ENCODE assay signal across 17 mouse cellular contexts in the genomic region with DNA sequence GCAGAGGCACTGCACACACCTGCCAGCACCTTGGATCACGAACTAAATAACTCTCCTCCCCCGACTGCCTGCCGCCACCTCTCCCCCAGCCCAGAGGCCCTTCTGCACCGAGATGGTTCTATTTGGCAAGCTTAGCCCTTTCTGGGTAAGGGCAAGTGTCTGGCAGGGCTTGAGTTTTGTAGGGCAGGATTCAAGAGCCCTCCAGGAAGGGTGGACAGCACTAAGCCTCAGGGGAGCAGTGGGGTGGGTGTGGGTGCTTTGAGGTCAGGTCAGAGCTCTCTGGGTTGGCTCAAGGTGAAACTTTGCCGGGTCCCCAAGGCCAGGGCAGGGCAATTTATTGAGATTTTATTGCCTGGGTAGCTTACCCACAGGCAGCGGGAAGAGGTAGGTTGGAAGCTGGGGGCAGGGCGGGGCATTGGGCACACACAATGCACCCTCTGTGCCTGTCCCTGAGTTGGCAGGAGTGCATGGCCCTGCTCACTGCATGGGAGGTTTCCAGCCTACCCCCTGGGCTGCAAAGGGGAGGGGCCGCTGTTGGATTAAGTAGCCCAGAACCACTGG. TPM values are rescaled to one million over a fixed set of nuclear protein-coding genes. Genes with fewer than 3 reads are reported as not detected.
A peak's percentile ranks its signal among the peaks of the same experiment; 100 is the strongest.
DNase-seq lines count a peak whose midpoint lies in the region; ATAC-seq and TF ChIP-seq lines count a peak whose summit lies in the region.
"Had no signal": no experiment of that assay in that cellular context is flagged by ENCODE, and none has a peak within 500 bp of the region (broad histone marks: within the 10 kb centered on the region; RNA-seq: fewer than 3 reads in every experiment).

No protein-coding gene starts in this region.

- no peak overlapping the region for H3K4me2 ChIP-seq in embryonic facial prominence, embryonic 14.5 days (ENCODE audit: low read depth, low read length)
- H3K4me2 ChIP-seq in hindbrain, embryonic 11.5 days (replicated peaks; ENCODE audit: low read depth, low read length), result no peak overlapping the region
- H3K4me2 ChIP-seq: neural tube, embryonic 12.5 days had no signal

- no peak overlapping the region for H3K4me3 ChIP-seq in embryonic facial prominence, embryonic 14.5 days (ENCODE audit: low read depth, low read length)
- no peak overlapping the region for H3K4me3 ChIP-seq in embryonic facial prominence, embryonic 10.5 days
- peak overlapping the region; percentile 29 for H3K4me3 ChIP-seq in small intestine, adult 2 months (ENCODE audit: low read depth, low read length)
- H3K4me3 ChIP-seq in hindbrain, embryonic 11.5 days (ENCODE audit: low read depth, low read length), result no peak overlapping the region
- H3K4me3 ChIP-seq: erythroblast, embryonic 14.5 days; midbrain, embryonic 10.5 days; neural tube, embryonic 12.5 days had no signal

- H3K27ac ChIP-seq in embryonic facial prominence, embryonic 14.5 days (replicated peaks; ENCODE audit: low read depth, low read length), result no peak overlapping the region
- H3K27ac ChIP-seq in embryonic facial prominence, embryonic 10.5 days (replicated peaks), result no peak overlapping the region
- peak overlapping the region; percentile 99 for H3K27ac ChIP-seq in small intestine, adult 2 months (ENCODE audit: insufficient read depth, low read depth, low read length)
- H3K27ac ChIP-seq in hindbrain, embryonic 11.5 days (ENCODE audit: low read depth, low read length), result no peak overlapping the region
- H3K27ac ChIP-seq: kidney, postnatal 0 days; midbrain, embryonic 10.5 days; neural tube, embryonic 12.5 days had no signal

- DNase-seq in embryonic facial prominence, embryonic 14.5 days (ENCODE audit: low spot score), result no peak
- DNase-seq in embryonic facial prominence, embryonic 10.5 days (ENCODE audit: low spot score), result no peak
- DNase-seq in ovary, adult 18-20 months (ENCODE audit: low spot score), result peak; percentile 39
- no peak for DNase-seq in ovary, postnatal 14 days (ENCODE audit: low spot score)
- DNase-seq in kidney, postnatal 25 days, result peak; percentile 60 to 85
- DNase-seq in hindbrain, embryonic 11.5 days (ENCODE audit: low spot score), result no peak
- DNase-seq: adrenal gland, postnatal 36 days; gastrocnemius, postnatal 25 days; heart, postnatal 14 days; liver; thymus, postnatal 4 days had no signal

- TF ChIP-seq CTCF in small intestine, adult 2 months (IDR thresholded peaks at IDR 0.05; ENCODE audit: extremely low read depth, insufficient read length, insufficient replicate concordance, low read depth, low read length), result no peak

- no peaks in the 10 kb centered on the region for H3K36me3 ChIP-seq in embryonic facial prominence, embryonic 14.5 days (ENCODE audit: control insufficient read depth, insufficient read depth, low read length)
- H3K36me3 ChIP-seq in embryonic facial prominence, embryonic 10.5 days (replicated peaks), result no peaks in the 10 kb centered on the region
- peaks cover 33% of the 10 kb centered on the region for H3K36me3 ChIP-seq in small intestine, adult 2 months (ENCODE audit: control insufficient read depth, insufficient read depth, low read length)
- no peaks in the 10 kb centered on the region for H3K36me3 ChIP-seq in hindbrain, embryonic 11.5 days (ENCODE audit: control insufficient read depth, insufficient read depth, low read length)
- H3K36me3 ChIP-seq: midbrain, embryonic 10.5 days; neural tube, embryonic 12.5 days had no signal

- peaks cover 4% of the 10 kb centered on the region; the same call in 1 of the 2 replicates for H3K4me1 ChIP-seq in embryonic facial prominence, embryonic 14.5 days (ENCODE audit: control insufficient read depth, insufficient read depth, low read length)
- peaks cover 37% of the 10 kb centered on the region for H3K4me1 ChIP-seq in embryonic facial prominence, embryonic 10.5 days
- peaks cover 41% of the 10 kb centered on the region for H3K4me1 ChIP-seq in small intestine, adult 2 months (ENCODE audit: control insufficient read depth, insufficient read depth, insufficient read length, low read length)
- peaks cover 3% of the 10 kb centered on the region for H3K4me1 ChIP-seq in hindbrain, embryonic 11.5 days (replicated peaks; ENCODE audit: control insufficient read depth, insufficient read depth, low read length)

- peaks cover 57% of the 10 kb centered on the region for H3K27me3 ChIP-seq in embryonic facial prominence, embryonic 14.5 days (replicated peaks; ENCODE audit: control insufficient read depth, insufficient read depth, low read length)
- H3K27me3 ChIP-seq in embryonic facial prominence, embryonic 10.5 days (replicated peaks; ENCODE audit: low read depth, poor library complexity, severe bottlenecking), result peaks cover 85% of the 10 kb centered on the region
- no peaks in the 10 kb centered on the region for H3K27me3 ChIP-seq in small intestine, adult 2 months (ENCODE audit: control insufficient read depth, insufficient read depth, low read length)
- peaks cover 44% of the 10 kb centered on the region for H3K27me3 ChIP-seq in hindbrain, embryonic 11.5 days (ENCODE audit: control insufficient read depth, insufficient read depth, low read length)

- WGBS in embryonic facial prominence, embryonic 14.5 days, result 40% methylated on average over 7 of the region's 8 CpGs
- WGBS in embryonic facial prominence, embryonic 10.5 days, result 36% methylated on average over 8 of the region's 8 CpGs
- WGBS in small intestine, adult 2 months, result 24% methylated on average over 8 of the region's 8 CpGs
- WGBS in hindbrain, embryonic 11.5 days, result 43% methylated on average over 8 of the region's 8 CpGs

- 0 out of 2 replicates have a peak overlapping the region, but pooled peaks have one; percentile 30 for H3K9ac ChIP-seq in embryonic facial prominence, embryonic 14.5 days (ENCODE audit: low read depth, low read length)
- H3K9ac ChIP-seq in hindbrain, embryonic 11.5 days (ENCODE audit: low read depth, low read length), result no peak overlapping the region

- ATAC-seq in embryonic facial prominence, embryonic 14.5 days (ENCODE audit: low read depth), result no peak
- no peak for ATAC-seq in hindbrain, embryonic 11.5 days (ENCODE audit: low FRiP score)
- no peak for ATAC-seq in erythroblast, adult 5-6 weeks (replicated peaks; ENCODE audit: low FRiP score, poor library complexity, severe bottlenecking)

- no peak for TF ChIP-seq POLR2A in small intestine, adult 2 months (IDR thresholded peaks at IDR 0.05; ENCODE audit: low read depth, low read length)

- no peaks in the 10 kb centered on the region for H3K9me3 ChIP-seq in embryonic facial prominence, embryonic 14.5 days (ENCODE audit: control insufficient read depth, low read length)
- H3K9me3 ChIP-seq in embryonic facial prominence, embryonic 10.5 days, result no peaks in the 10 kb centered on the region
- H3K9me3 ChIP-seq in hindbrain, embryonic 11.5 days (ENCODE audit: control insufficient read depth, low read length), result no peaks in the 10 kb centered on the region
- H3K9me3 ChIP-seq: midbrain, embryonic 10.5 days; neural tube, embryonic 12.5 days had no signal

RNA-seq across cellular contexts. Expression of a gene that starts 4.4 kb away (rescaled TPM):
- polyA plus RNA-seq in embryonic facial prominence, embryonic 14.5 days (2014; fragmentation: Nextera tagmentation; extraction: Ambion mirVana), result 31.0 and 32.8 TPM in 2 replicates
- 40.8 and 41.7 TPM in 2 replicates for polyA plus RNA-seq in embryonic facial prominence, embryonic 10.5 days (2016; fragmentation: Nextera tagmentation; extraction: Ambion mirVana)
- polyA plus RNA-seq in small intestine, adult 2 months (2012; rRNA removed), result 47.0 and 76.5 TPM in 2 replicates
- 40.1 and 43.2 TPM in 2 replicates for polyA plus RNA-seq in hindbrain, embryonic 11.5 days (2014; fragmentation: Nextera tagmentation; extraction: Ambion mirVana)
- 8.5 and 9.2 TPM in 2 replicates for total RNA-seq in erythroblast, adult 5-6 weeks (2015; ENCODE audit: low replicate concordance)
- total RNA-seq in erythroblast, adult 5-6 weeks (2017; ENCODE audit: low replicate concordance), result 2.8 and 6.0 TPM in 2 replicates

RNA-seq across cellular contexts. Expression of a gene that starts 5.5 kb away (rescaled TPM):
- polyA plus RNA-seq in embryonic facial prominence, embryonic 14.5 days (2014; fragmentation: Nextera tagmentation; extraction: Ambion mirVana), result 4.1 and 5.1 TPM in 2 replicates
- 0.26 and 0.30 TPM in 2 replicates for polyA plus RNA-seq in embryonic facial prominence, embryonic 10.5 days (2016; fragmentation: Nextera tagmentation; extraction: Ambion mirVana)
- polyA plus RNA-seq in small intestine, adult 2 months (2012; rRNA removed), result 86.8 and 270 TPM in 2 replicates
- polyA plus RNA-seq in hindbrain, embryonic 11.5 days (2014; fragmentation: Nextera tagmentation; extraction: Ambion mirVana), result 0.29 and 0.70 TPM in 2 replicates
- total RNA-seq in erythroblast, adult 5-6 weeks (2015; ENCODE audit: low replicate concordance), result not detected in 2 replicates
- not detected in 2 replicates for total RNA-seq in erythroblast, adult 5-6 weeks (2017; ENCODE audit: low replicate concordance)
- total RNA-seq: adrenal gland, postnatal 36 days had no signal

RNA-seq across cellular contexts. Expression of a gene that starts 24.3 kb away (rescaled TPM):
- polyA plus RNA-seq in embryonic facial prominence, embryonic 14.5 days (2014; fragmentation: Nextera tagmentation; extraction: Ambion mirVana), result 0.10 TPM in 1 of 2 replicates, not detected in the other
- 0.08 TPM in 1 of 2 replicates, not detected in the other for polyA plus RNA-seq in embryonic facial prominence, embryonic 10.5 days (2016; fragmentation: Nextera tagmentation; extraction: Ambion mirVana)
- polyA plus RNA-seq in small intestine, adult 2 months (2012; rRNA removed), result 0.11 and 0.13 TPM in 2 replicates
- 0.27 and 0.36 TPM in 2 replicates for polyA plus RNA-seq in hindbrain, embryonic 11.5 days (2014; fragmentation: Nextera tagmentation; extraction: Ambion mirVana)
- not detected in 2 replicates for total RNA-seq in erythroblast, adult 5-6 weeks (2015; ENCODE audit: low replicate concordance)
- not detected in 2 replicates for total RNA-seq in erythroblast, adult 5-6 weeks (2017; ENCODE audit: low replicate concordance)
- total RNA-seq: adrenal gland, postnatal 36 days; gastrocnemius, postnatal 25 days; heart, postnatal 14 days had no signal
- polyA plus RNA-seq: erythroblast, embryonic 14.5 days; kidney, postnatal 0 days had no signal

RNA-seq across cellular contexts. Expression of a gene that starts 29.9 kb away (rescaled TPM):
- 22.8 and 27.7 TPM in 2 replicates for polyA plus RNA-seq in embryonic facial prominence, embryonic 14.5 days (2014; fragmentation: Nextera tagmentation; extraction: Ambion mirVana)
- polyA plus RNA-seq in embryonic facial prominence, embryonic 10.5 days (2016; fragmentation: Nextera tagmentation; extraction: Ambion mirVana), result not detected in 2 replicates
- polyA plus RNA-seq in small intestine, adult 2 months (2012; rRNA removed), result 0.24 and 0.42 TPM in 2 replicates
- polyA plus RNA-seq in hindbrain, embryonic 11.5 days (2014; fragmentation: Nextera tagmentation; extraction: Ambion mirVana), result 0.53 and 0.54 TPM in 2 replicates
- not detected in 2 replicates for total RNA-seq in erythroblast, adult 5-6 weeks (2015; ENCODE audit: low replicate concordance)
- total RNA-seq in erythroblast, adult 5-6 weeks (2017; ENCODE audit: low replicate concordance), result not detected in 2 replicates
- polyA plus RNA-seq: erythroblast, embryonic 14.5 days; midbrain, embryonic 10.5 days had no signal

RNA-seq across cellular contexts. Expression of a gene that starts 32.5 kb away (rescaled TPM):
- 0.49 and 0.59 TPM in 2 replicates for polyA plus RNA-seq in embryonic facial prominence, embryonic 14.5 days (2014; fragmentation: Nextera tagmentation; extraction: Ambion mirVana)
- 0.17 and 0.30 TPM in 2 replicates for polyA plus RNA-seq in embryonic facial prominence, embryonic 10.5 days (2016; fragmentation: Nextera tagmentation; extraction: Ambion mirVana)
- polyA plus RNA-seq in small intestine, adult 2 months (2012; rRNA removed), result not detected in 2 replicates
- 0.54 and 0.93 TPM in 2 replicates for polyA plus RNA-seq in hindbrain, embryonic 11.5 days (2014; fragmentation: Nextera tagmentation; extraction: Ambion mirVana)
- total RNA-seq in erythroblast, adult 5-6 weeks (2015; ENCODE audit: low replicate concordance), result not detected in 2 replicates
- total RNA-seq in erythroblast, adult 5-6 weeks (2017; ENCODE audit: low replicate concordance), result not detected in 2 replicates
- polyA plus RNA-seq: erythroblast, embryonic 14.5 days; midbrain, embryonic 10.5 days had no signal

Comparison
In these comparisons a context has a peak if more than half of its experiments do, and no peak if none do; other contexts are left out.
1. DNase-seq: peak in ovary, adult 18-20 months (single experiment) and kidney, postnatal 25 days (2 of 2); none in embryonic facial prominence, embryonic 14.5 days (single experiment), embryonic facial prominence, embryonic 10.5 days (single experiment), ovary, postnatal 14 days (single experiment) and hindbrain, embryonic 11.5 days (single experiment).
2. RNA of a gene that starts 5.5 kb away (polyA plus RNA-seq): 86.8 to 270 TPM in small intestine, adult 2 months; 4.1 to 5.1 TPM in embryonic facial prominence, embryonic 14.5 days, 0.26 to 0.30 TPM in embryonic facial prominence, embryonic 10.5 days and 0.29 to 0.70 TPM in hindbrain, embryonic 11.5 days; every median in the first group is over 10 times any median in the second.